Mouse (Mus musculus) thymus, postnatal 0 days (tissue): Measurements from ENCODE around the gene Btbd1. TPM values are rescaled to one million over a fixed set of nuclear protein-coding genes. Genes with fewer than 3 reads are reported as not detected.
A peak's percentile ranks its signal among the peaks of the same experiment; 100 is the strongest.
"Not testable (repeated sequence)": the region's sequence is repeated elsewhere in the genome, so short reads cannot be mapped to it uniquely, and the experiment has no call there.

Source experiments
- DNase-seq: peaks from one replicate; pipeline ENCODE4 v3.0.0-alpha.2; 2015; ENCODE audit warnings: low spot score
- polyA plus RNA-seq: library from polyadenylated mRNA; unstranded; fragments of >200 nt; fragmentation: Nextera tagmentation; extraction: Ambion mirVana; gene quantifications from 2 replicates; pipeline ENCODE4 v1.2.1, GENCODE M21; 2015

Gene Btbd1
- polyA plus RNA-seq, 1 experiment from 2014 or later, result 75.0 TPM

GRCm38 (mm10) chr7:81850171-81850570 lies 20.9 kb upstream of the Btbd1 start:
- DNase-seq, result no peak

GRCm38 (mm10) chr7:81849633-81850032 lies 20.4 kb upstream of the Btbd1 start:
- DNase-seq, result no peak

- no peak for DNase-seq
Measured at GRCm38 (mm10) chr7:81849214-81849613, 20.0 kb upstream of the Btbd1 start.

- DNase-seq, result no peak
Measured at GRCm38 (mm10) chr7:81847777-81848176, 18.5 kb upstream of the Btbd1 start.

- no peak for DNase-seq
Measured at GRCm38 (mm10) chr7:81847010-81847409, 17.8 kb upstream of the Btbd1 start.

- DNase-seq, result no peak
Measured at GRCm38 (mm10) chr7:81846008-81846407, 16.8 kb upstream of the Btbd1 start.

GRCm38 (mm10) chr7:81845313-81845712 lies 16.1 kb upstream of the Btbd1 start:
- DNase-seq, result no peak

GRCm38 (mm10) chr7:81844801-81845200 lies 15.6 kb upstream of the Btbd1 start:
- DNase-seq, result no peak

GRCm38 (mm10) chr7:81843903-81844302 lies 14.7 kb upstream of the Btbd1 start:
- DNase-seq, result no peak

- no peak for DNase-seq
Measured at GRCm38 (mm10) chr7:81842998-81843397, 13.8 kb upstream of the Btbd1 start.

- no peak for DNase-seq
Measured at GRCm38 (mm10) chr7:81842141-81842540, 12.9 kb upstream of the Btbd1 start.

- no peak for DNase-seq
Measured at GRCm38 (mm10) chr7:81841439-81841838, 12.2 kb upstream of the Btbd1 start.

- DNase-seq, result no peak
Measured at GRCm38 (mm10) chr7:81840661-81841181, 11.5 kb upstream of the Btbd1 start.

GRCm38 (mm10) chr7:81839746-81840145 lies 10.5 kb upstream of the Btbd1 start:
- DNase-seq, result no peak

GRCm38 (mm10) chr7:81837771-81838170 lies 8.5 kb upstream of the Btbd1 start:
- not testable (repeated sequence) for DNase-seq

GRCm38 (mm10) chr7:81835430-81835829 lies 6.2 kb upstream of the Btbd1 start:
- no peak for DNase-seq

- peak; percentile 48 for DNase-seq
Measured at GRCm38 (mm10) chr7:81834847-81835246, 5.6 kb upstream of the Btbd1 start.

- peak; percentile 39 for DNase-seq
Measured at GRCm38 (mm10) chr7:81828681-81829378, 401 bp downstream of the Btbd1 start.

- DNase-seq, result no peak
Measured at GRCm38 (mm10) chr7:81827806-81828667, 1.2 kb downstream of the Btbd1 start.

GRCm38 (mm10) chr7:81825381-81825780 lies 3.9 kb downstream of the Btbd1 start:
- no peak for DNase-seq

- DNase-seq, result no peak
Measured at GRCm38 (mm10) chr7:81824906-81825305, 4.3 kb downstream of the Btbd1 start.

GRCm38 (mm10) chr7:81806067-81806466 lies 23.2 kb downstream of the Btbd1 start:
- DNase-seq, result no peak
